Mouse (Mus musculus): ENCODE results near the gene Uba52. TPM values are rescaled to one million over a fixed set of nuclear protein-coding genes. Genes with fewer than 3 reads are reported as not detected.
A peak's percentile ranks its signal among the peaks of the same experiment; 100 is the strongest.

Gene Uba52
- total and polyA plus RNA-seq, 2 experiments, result 750 to 770 TPM

DNA sequence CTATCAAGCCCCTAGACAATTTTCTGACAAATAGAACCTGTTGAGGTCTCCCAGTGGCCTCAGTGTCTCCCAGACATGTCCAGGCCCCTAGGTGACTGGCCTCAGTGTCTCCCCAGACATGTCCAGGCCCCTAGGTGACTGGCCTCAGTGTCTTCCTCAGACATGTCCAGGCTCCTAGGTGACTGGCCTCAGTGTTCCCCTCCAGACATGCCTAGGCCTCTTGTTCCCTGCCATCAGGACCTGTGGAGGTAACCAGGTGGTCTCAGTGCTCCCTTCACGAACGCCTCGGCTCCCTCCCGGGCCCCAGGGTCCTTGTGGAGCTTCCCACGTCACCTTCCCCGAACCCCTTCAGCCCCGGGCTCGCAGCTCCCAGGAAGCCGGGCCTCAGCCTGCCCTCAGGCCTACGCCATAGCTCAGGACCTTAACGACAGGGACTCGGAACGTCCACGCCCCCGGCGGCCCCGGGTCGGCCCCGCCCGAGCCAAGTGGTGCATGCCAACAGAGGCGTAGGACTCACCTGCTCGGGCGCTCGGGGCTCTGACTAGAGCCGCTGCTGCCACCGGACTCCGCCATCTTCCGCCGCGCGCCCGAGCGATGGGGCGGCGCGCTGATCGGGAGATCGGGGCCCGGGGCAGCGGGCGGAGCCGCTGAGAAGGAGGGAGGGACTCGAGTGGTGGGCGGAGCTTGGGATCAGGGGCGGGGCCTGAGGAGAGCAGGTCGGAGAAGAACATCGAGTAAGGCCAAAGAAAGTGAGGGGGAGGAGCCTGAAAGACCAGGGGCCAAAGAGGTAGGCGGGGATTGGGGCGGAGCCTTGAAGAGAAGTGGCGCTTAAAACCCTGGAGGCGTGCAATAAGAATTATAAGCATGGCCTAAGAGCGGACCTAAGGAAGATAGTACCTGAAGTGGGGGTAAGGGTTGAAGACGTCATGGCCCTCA is 34.0 kb downstream of the Uba52 start, which contains the start of gene Klhl26:
Klhl26 (minus strand) TSS at position 636 of the 936 bp plus-strand sequence.
- Histone ChIP-seq H3K27me3 (ENCODE audit: control insufficient read depth, insufficient read depth, low read length) (no peaks in the 10 kb centered on the region), H3K79me2 (ENCODE audit: control insufficient read depth, insufficient read depth, low read length) (peaks cover 13% of the 10 kb centered on the region; the same call in 1 of the 2 replicates), H3K36me3 (ENCODE audit: control insufficient read depth, insufficient read depth, low read length) (no peaks in the 10 kb centered on the region), H3K4me1 (ENCODE audit: control insufficient read depth, insufficient read depth, low read length) (no peaks in the 10 kb centered on the region; the same call in 1 of the 2 replicates), H3K27ac (replicated peaks; ENCODE audit: insufficient read depth, low read depth, low read length) (peak within 1 kb of the TSS; percentile 59), H3K4me3 (ENCODE audit: insufficient read depth, low read depth, low read length) (peak within 1 kb of the TSS; percentile 97), H3K9ac (ENCODE audit: low read depth, low read length) (peak within 1 kb of the TSS; percentile 96)
- WGBS, result under 1% methylated on average over 53 of the region's 53 CpGs
- no peak for TF ChIP-seq CTCF (IDR thresholded peaks at IDR 0.05; ENCODE audit: low read depth, low read length)
- TF ChIP-seq POLR2A (IDR thresholded peaks at IDR 0.05; ENCODE audit: extremely low read depth, insufficient read depth, low read length), result peak; percentile 70; the same call in 1 of the 2 replicates
- peak; percentile 90 for DNase-seq (ENCODE audit: extremely low read depth, low read depth, low spot score)

DNA sequence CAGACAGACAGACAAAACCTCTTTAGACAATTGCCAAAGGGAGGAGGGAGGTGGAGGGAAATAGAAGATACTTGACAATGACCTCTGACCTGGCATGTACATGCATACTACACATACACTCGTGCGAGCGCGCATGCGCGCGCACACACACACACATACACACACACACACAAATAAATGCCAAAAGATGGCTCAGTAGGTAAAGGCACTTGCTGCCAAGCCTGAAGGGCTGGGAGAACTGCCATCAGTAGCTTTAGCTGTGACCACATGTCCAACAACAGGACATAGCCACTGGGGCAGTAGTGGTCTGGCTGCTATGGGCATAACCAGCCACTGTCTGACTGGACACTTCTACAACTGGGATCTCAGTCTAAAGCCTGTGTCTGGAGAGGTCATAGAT is 38.7 kb downstream of the Uba52 start:
- Histone ChIP-seq H3K4me3 (ENCODE audit: insufficient read depth, low read depth, low read length) (no peak overlapping the region), H3K36me3 (ENCODE audit: control insufficient read depth, insufficient read depth, low read length) (no peaks in the 10 kb centered on the region), H3K27ac (replicated peaks; ENCODE audit: insufficient read depth, low read depth, low read length) (no peak overlapping the region), H3K27me3 (ENCODE audit: control insufficient read depth, insufficient read depth, low read length) (no peaks in the 10 kb centered on the region), H3K9ac (ENCODE audit: low read depth, low read length) (no peak overlapping the region), H3K4me1 (ENCODE audit: control insufficient read depth, insufficient read depth, low read length) (peaks cover 20% of the 10 kb centered on the region), H3K79me2 (ENCODE audit: control insufficient read depth, insufficient read depth, low read length) (peaks cover 17% of the 10 kb centered on the region; the same call in 1 of the 2 replicates)
- no peak for DNase-seq (ENCODE audit: extremely low read depth, low read depth, low spot score)
- no peak for TF ChIP-seq POLR2A (IDR thresholded peaks at IDR 0.05; ENCODE audit: extremely low read depth, insufficient read depth, low read length)
- no peak for TF ChIP-seq CTCF (IDR thresholded peaks at IDR 0.05; ENCODE audit: low read depth, low read length)
- WGBS, result 99% methylated on average over 7 of the region's 7 CpGs

DNA sequence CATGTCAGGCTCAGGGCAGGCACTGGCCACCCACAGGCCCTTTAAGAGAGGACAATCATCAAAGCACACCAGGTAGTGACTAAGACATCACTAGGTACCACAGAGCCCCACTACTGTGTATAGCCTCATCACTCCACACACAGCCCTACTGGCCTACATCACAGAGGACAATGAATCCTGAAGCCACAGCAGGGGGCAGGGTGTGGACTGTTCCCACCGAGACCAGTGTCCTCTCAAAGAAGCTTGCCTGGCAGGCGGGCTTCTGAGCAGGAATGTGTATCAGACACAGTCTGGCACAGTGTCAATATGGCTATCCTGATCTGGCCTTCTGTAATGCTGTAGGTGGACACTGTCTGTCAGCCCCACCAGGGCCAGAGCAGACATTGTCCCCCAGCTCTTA is 40.7 kb downstream of the Uba52 start:
- DNase-seq (ENCODE audit: extremely low read depth, low read depth, low spot score), result no peak
- no peaks in the 10 kb centered on the region for H3K27me3 ChIP-seq (ENCODE audit: control insufficient read depth, insufficient read depth, low read length)
- H3K4me1 ChIP-seq (ENCODE audit: control insufficient read depth, insufficient read depth, low read length), result peaks cover 21% of the 10 kb centered on the region
- peaks cover 5% of the 10 kb centered on the region; the same call in 1 of the 2 replicates for H3K79me2 ChIP-seq (ENCODE audit: control insufficient read depth, insufficient read depth, low read length)
- no peak for TF ChIP-seq CTCF (IDR thresholded peaks at IDR 0.05; ENCODE audit: low read depth, low read length)
- no peak for TF ChIP-seq POLR2A (IDR thresholded peaks at IDR 0.05; ENCODE audit: extremely low read depth, insufficient read depth, low read length)
- no peak overlapping the region for H3K9ac ChIP-seq (ENCODE audit: low read depth, low read length)
- WGBS, result 77% methylated on average over 2 of the region's 2 CpGs
- 0 out of 2 replicates have a peak overlapping the region, but pooled peaks have one; percentile 12 for H3K27ac ChIP-seq (replicated peaks; ENCODE audit: insufficient read depth, low read depth, low read length)
- no peak overlapping the region for H3K4me3 ChIP-seq (ENCODE audit: insufficient read depth, low read depth, low read length)
- H3K36me3 ChIP-seq (ENCODE audit: control insufficient read depth, insufficient read depth, low read length), result no peaks in the 10 kb centered on the region

DNA sequence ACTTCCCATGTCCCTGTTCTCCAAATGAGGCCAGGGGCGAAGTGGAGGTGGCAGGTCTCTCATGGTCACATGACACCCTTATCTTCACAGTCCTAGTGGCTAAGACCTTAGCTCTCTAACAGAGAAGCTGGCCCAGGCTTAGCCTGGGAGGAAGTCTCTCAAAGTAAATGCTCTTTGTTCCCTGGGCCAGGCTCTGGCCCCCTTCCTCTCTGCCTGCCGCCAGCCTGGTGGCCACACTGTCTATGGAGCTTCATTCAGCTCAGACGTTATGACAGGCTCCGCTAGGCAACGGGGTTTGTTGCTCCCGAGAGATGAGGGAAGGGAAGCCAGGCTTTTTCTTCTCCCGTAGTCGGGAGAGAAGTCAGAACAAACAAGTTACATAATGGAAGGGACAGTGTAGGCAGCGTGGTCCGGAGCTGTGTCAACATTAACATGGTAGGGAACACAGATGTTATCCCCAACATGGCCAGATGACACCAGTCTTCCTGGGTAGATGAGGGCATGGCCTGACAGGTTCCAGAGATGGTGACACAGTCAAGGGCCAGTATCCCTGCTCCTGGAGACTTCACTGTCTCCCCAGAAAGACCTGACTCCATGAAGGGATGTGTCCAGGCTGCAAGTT is 41.2 kb downstream of the Uba52 start:
- no peak overlapping the region for H3K9ac ChIP-seq (ENCODE audit: low read depth, low read length)
- DNase-seq (ENCODE audit: extremely low read depth, low read depth, low spot score), result peak; percentile 42
- H3K4me3 ChIP-seq (ENCODE audit: insufficient read depth, low read depth, low read length), result no peak overlapping the region
- TF ChIP-seq POLR2A (IDR thresholded peaks at IDR 0.05; ENCODE audit: extremely low read depth, insufficient read depth, low read length), result no peak
- no peak for TF ChIP-seq CTCF (IDR thresholded peaks at IDR 0.05; ENCODE audit: low read depth, low read length)
- peaks cover 21% of the 10 kb centered on the region for H3K4me1 ChIP-seq (ENCODE audit: control insufficient read depth, insufficient read depth, low read length)
- H3K27me3 ChIP-seq (ENCODE audit: control insufficient read depth, insufficient read depth, low read length), result no peaks in the 10 kb centered on the region
- H3K27ac ChIP-seq (replicated peaks; ENCODE audit: insufficient read depth, low read depth, low read length), result 0 out of 2 replicates have a peak overlapping the region, but pooled peaks have one; percentile 15
- 23% methylated on average over 10 of the region's 10 CpGs for WGBS
- no peaks in the 10 kb centered on the region for H3K36me3 ChIP-seq (ENCODE audit: control insufficient read depth, insufficient read depth, low read length)
- peaks cover 4% of the 10 kb centered on the region; the same call in 1 of the 2 replicates for H3K79me2 ChIP-seq (ENCODE audit: control insufficient read depth, insufficient read depth, low read length)

DNA sequence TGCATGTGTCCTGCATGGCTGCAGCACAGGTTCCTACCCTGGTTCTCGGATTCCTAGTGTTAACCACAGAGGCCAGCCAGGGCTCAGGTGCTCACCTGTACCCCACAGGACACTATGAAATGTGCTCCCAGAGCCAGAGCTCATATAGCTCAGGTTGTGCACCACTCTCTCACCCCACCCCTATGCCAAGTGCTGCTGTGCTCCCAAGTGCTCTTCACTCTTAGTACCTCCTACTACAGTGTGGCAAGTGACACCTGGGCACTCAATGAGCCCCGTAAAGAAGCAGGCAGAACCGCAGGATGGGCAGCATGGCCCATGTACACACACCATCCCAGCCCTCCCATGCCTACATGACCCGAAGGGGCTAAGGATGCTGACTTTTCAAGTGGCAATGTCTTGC is 41.9 kb downstream of the Uba52 start:
- Histone ChIP-seq H3K9ac (ENCODE audit: low read depth, low read length) (no peak overlapping the region), H3K27ac (replicated peaks; ENCODE audit: insufficient read depth, low read depth, low read length) (no peak overlapping the region), H3K27me3 (ENCODE audit: control insufficient read depth, insufficient read depth, low read length) (no peaks in the 10 kb centered on the region), H3K4me1 (ENCODE audit: control insufficient read depth, insufficient read depth, low read length) (peaks cover 21% of the 10 kb centered on the region), H3K79me2 (ENCODE audit: control insufficient read depth, insufficient read depth, low read length) (peaks cover 4% of the 10 kb centered on the region; the same call in 1 of the 2 replicates), H3K36me3 (ENCODE audit: control insufficient read depth, insufficient read depth, low read length) (no peaks in the 10 kb centered on the region), H3K4me3 (ENCODE audit: insufficient read depth, low read depth, low read length) (no peak overlapping the region)
- no peak for TF ChIP-seq POLR2A (IDR thresholded peaks at IDR 0.05; ENCODE audit: extremely low read depth, insufficient read depth, low read length)
- TF ChIP-seq CTCF (IDR thresholded peaks at IDR 0.05; ENCODE audit: low read depth, low read length), result no peak
- WGBS, result 90% methylated on average over 4 of the region's 4 CpGs
- DNase-seq (ENCODE audit: extremely low read depth, low read depth, low spot score), result no peak

All from liver, adult 2 months (tissue).